Mouse (Mus musculus) liver, embryonic 14.5 days (tissue): Measurements from ENCODE around the gene Cog2.

ENCODE experiments used
- CTCF ChIP-seq: IDR thresholded peaks from 2 replicates; pipeline ENCODE4 v1.5.1; 2016; ENCODE audit warnings: antibody characterized with exemption, low read depth, control low read depth
- EP300 ChIP-seq: IDR thresholded peaks from 2 replicates; pipeline ENCODE4 v1.6.1; 2016; ENCODE audit warnings: antibody characterized with exemption, low read depth

DNA sequence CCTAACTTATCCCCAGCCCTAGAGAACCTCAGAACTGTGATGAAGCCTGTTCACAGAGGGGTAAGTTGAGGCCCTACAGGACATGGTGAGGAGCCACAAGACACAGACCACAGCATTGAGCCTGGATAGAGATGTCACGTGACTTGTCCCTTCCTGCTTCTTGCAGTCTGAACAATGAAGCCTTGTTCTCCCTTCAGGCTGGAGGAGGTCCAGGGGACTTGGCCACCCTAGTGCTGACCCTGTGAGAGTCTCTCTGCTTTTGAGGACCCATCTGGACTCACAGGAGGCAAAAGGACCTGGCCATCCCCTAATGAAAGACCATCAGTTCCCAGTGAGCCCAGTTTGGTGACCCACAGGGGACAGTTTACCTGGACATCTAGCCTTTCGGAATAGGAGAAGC, 48.5 kb downstream of the Cog2 start:
- no peak for TF ChIP-seq EP300
- no peak for TF ChIP-seq CTCF
